Mouse (Mus musculus): Measurements from ENCODE around the gene Serpina1e. TPM values are rescaled to one million over a fixed set of nuclear protein-coding genes. Genes with fewer than 3 reads are reported as not detected.

Gene Serpina1e
- polyA plus RNA-seq, 1 experiment from 2014 or later, result not detected

- H3K4me2 ChIP-seq (replicated peaks), result no peak within 1 kb of the TSS
- no peak within 1 kb of the TSS for H3K9ac ChIP-seq
- H3K27me3 ChIP-seq (ENCODE audit: control insufficient read depth, insufficient read depth, low read length), result no peaks in the 10 kb centered on the region
- H3K36me3 ChIP-seq (replicated peaks; ENCODE audit: control insufficient read depth, insufficient read depth), result no peaks in the 10 kb centered on the region
- no peak for ATAC-seq (ENCODE audit: low FRiP score)
- H3K4me1 ChIP-seq (replicated peaks; ENCODE audit: control insufficient read depth, insufficient read depth, low read length), result no peaks in the 10 kb centered on the region
- H3K4me3 ChIP-seq (replicated peaks; ENCODE audit: low read length), result no peak within 1 kb of the TSS
- no peaks in the 10 kb centered on the region for H3K9me3 ChIP-seq (ENCODE audit: control insufficient read depth, low read length)
- whole genome bisulfite sequencing, result 92% methylated on average over 6 of the region's 6 CpGs
- H3K27ac ChIP-seq, result no peak within 1 kb of the TSS
- DNase-seq (ENCODE audit: low spot score), result no peak
Observed at GRCm38 (mm10) chr12:103989857-103990256, 31.1 kb upstream of the Serpina1e start, which contains the start of gene Serpina11. Gene Serpina11, minus strand, starts transcription at chr12:103989957.

- no peaks in the 10 kb centered on the region for H3K27me3 ChIP-seq (ENCODE audit: control insufficient read depth, insufficient read depth, low read length)
- DNase-seq (ENCODE audit: low spot score), result no peak
- H3K4me1 ChIP-seq (replicated peaks; ENCODE audit: control insufficient read depth, insufficient read depth, low read length), result no peaks in the 10 kb centered on the region
- H3K27ac ChIP-seq, result no peak overlapping the region
- no peaks in the 10 kb centered on the region for H3K36me3 ChIP-seq (replicated peaks; ENCODE audit: control insufficient read depth, insufficient read depth)
- H3K9ac ChIP-seq, result no peak overlapping the region
- no peak overlapping the region for H3K4me3 ChIP-seq (replicated peaks; ENCODE audit: low read length)
- no peaks in the 10 kb centered on the region for H3K9me3 ChIP-seq (ENCODE audit: control insufficient read depth, low read length)
- 73% methylated on average over 2 of the region's 2 CpGs for WGBS
- no peak for ATAC-seq (ENCODE audit: low FRiP score)
- H3K4me2 ChIP-seq (replicated peaks), result no peak overlapping the region
Observed at GRCm38 (mm10) chr12:103989514-103989767, 30.7 kb upstream of the Serpina1e start.

GRCm38 (mm10) chr12:103988754-103989513, 30.2 kb upstream of the Serpina1e start:
- ATAC-seq (ENCODE audit: low FRiP score) (no peak), DNase-seq (ENCODE audit: low spot score) (no peak)
- WGBS, result 65% methylated on average over 14 of the region's 14 CpGs

GRCm38 (mm10) chr12:103985868-103986267, 27.1 kb upstream of the Serpina1e start:
- Histone ChIP-seq H3K9ac (no peak overlapping the region), H3K4me2 (replicated peaks) (no peak overlapping the region), H3K4me1 (replicated peaks; ENCODE audit: control insufficient read depth, insufficient read depth, low read length) (no peaks in the 10 kb centered on the region), H3K27me3 (ENCODE audit: control insufficient read depth, insufficient read depth, low read length) (no peaks in the 10 kb centered on the region), H3K27ac (no peak overlapping the region), H3K4me3 (replicated peaks; ENCODE audit: low read length) (no peak overlapping the region), H3K9me3 (ENCODE audit: control insufficient read depth, low read length) (no peaks in the 10 kb centered on the region), H3K36me3 (replicated peaks; ENCODE audit: control insufficient read depth, insufficient read depth) (no peaks in the 10 kb centered on the region)
- no peak for ATAC-seq (ENCODE audit: low FRiP score)
- no peak for DNase-seq (ENCODE audit: low spot score)
- 80% methylated on average over 5 of the region's 5 CpGs for WGBS

More at GRCm38 (mm10) chr12:103988754-103989513, 30.2 kb upstream of the Serpina1e start:
- no peak overlapping the region for H3K27ac ChIP-seq
- H3K9me3 ChIP-seq (ENCODE audit: control insufficient read depth, low read length), result no peaks in the 10 kb centered on the region
- H3K9ac ChIP-seq, result no peak overlapping the region
- no peak overlapping the region for H3K4me3 ChIP-seq (replicated peaks; ENCODE audit: low read length)
- no peaks in the 10 kb centered on the region for H3K27me3 ChIP-seq (ENCODE audit: control insufficient read depth, insufficient read depth, low read length)
- no peaks in the 10 kb centered on the region for H3K36me3 ChIP-seq (replicated peaks; ENCODE audit: control insufficient read depth, insufficient read depth)
- H3K4me1 ChIP-seq (replicated peaks; ENCODE audit: control insufficient read depth, insufficient read depth, low read length), result no peaks in the 10 kb centered on the region
- no peak overlapping the region for H3K4me2 ChIP-seq (replicated peaks)

GRCm38 (mm10) chr12:103984935-103985334, 26.2 kb upstream of the Serpina1e start:
- DNase-seq (ENCODE audit: low spot score), result peak; percentile 49
- Histone ChIP-seq H3K9ac (no peak overlapping the region), H3K4me3 (replicated peaks; ENCODE audit: low read length) (no peak overlapping the region), H3K9me3 (ENCODE audit: control insufficient read depth, low read length) (no peaks in the 10 kb centered on the region), H3K4me1 (replicated peaks; ENCODE audit: control insufficient read depth, insufficient read depth, low read length) (no peaks in the 10 kb centered on the region), H3K4me2 (replicated peaks) (no peak overlapping the region), H3K36me3 (replicated peaks; ENCODE audit: control insufficient read depth, insufficient read depth) (no peaks in the 10 kb centered on the region), H3K27ac (no peak overlapping the region), H3K27me3 (ENCODE audit: control insufficient read depth, insufficient read depth, low read length) (no peaks in the 10 kb centered on the region)
- WGBS, result 65% methylated on average over 4 of the region's 4 CpGs
- ATAC-seq (ENCODE audit: low FRiP score), result no peak

GRCm38 (mm10) chr12:103981646-103982360, 23.0 kb upstream of the Serpina1e start:
- DNase-seq (ENCODE audit: low spot score), result no peak
- no peak overlapping the region for H3K9ac ChIP-seq
- WGBS, result 78% methylated on average over 7 of the region's 7 CpGs
- H3K27ac ChIP-seq, result no peak overlapping the region
- H3K4me1 ChIP-seq (replicated peaks; ENCODE audit: control insufficient read depth, insufficient read depth, low read length), result no peaks in the 10 kb centered on the region
- no peak overlapping the region for H3K4me3 ChIP-seq (replicated peaks; ENCODE audit: low read length)
- ATAC-seq (ENCODE audit: low FRiP score), result no peak
- no peaks in the 10 kb centered on the region for H3K9me3 ChIP-seq (ENCODE audit: control insufficient read depth, low read length)
- no peaks in the 10 kb centered on the region for H3K36me3 ChIP-seq (replicated peaks; ENCODE audit: control insufficient read depth, insufficient read depth)
- H3K27me3 ChIP-seq (ENCODE audit: control insufficient read depth, insufficient read depth, low read length), result no peaks in the 10 kb centered on the region
- H3K4me2 ChIP-seq (replicated peaks), result no peak overlapping the region

GRCm38 (mm10) chr12:103978294-103978693, 19.5 kb upstream of the Serpina1e start:
- Histone ChIP-seq H3K9ac (no peak overlapping the region), H3K4me3 (replicated peaks; ENCODE audit: low read length) (no peak overlapping the region), H3K4me2 (replicated peaks) (no peak overlapping the region), H3K4me1 (replicated peaks; ENCODE audit: control insufficient read depth, insufficient read depth, low read length) (no peaks in the 10 kb centered on the region), H3K9me3 (ENCODE audit: control insufficient read depth, low read length) (no peaks in the 10 kb centered on the region), H3K36me3 (replicated peaks; ENCODE audit: control insufficient read depth, insufficient read depth) (no peaks in the 10 kb centered on the region), H3K27me3 (ENCODE audit: control insufficient read depth, insufficient read depth, low read length) (no peaks in the 10 kb centered on the region), H3K27ac (no peak overlapping the region)
- 87% methylated on average over 10 of the region's 10 CpGs for WGBS
- DNase-seq (ENCODE audit: low spot score) (no peak), ATAC-seq (ENCODE audit: low FRiP score) (no peak)

- 33% methylated on average over 5 of the region's 5 CpGs for WGBS
- no peak overlapping the region for H3K9ac ChIP-seq
- H3K27ac ChIP-seq, result no peak overlapping the region
- no peaks in the 10 kb centered on the region for H3K4me1 ChIP-seq (replicated peaks; ENCODE audit: control insufficient read depth, insufficient read depth, low read length)
- H3K9me3 ChIP-seq (ENCODE audit: control insufficient read depth, low read length), result no peaks in the 10 kb centered on the region
- no peak overlapping the region for H3K4me3 ChIP-seq (replicated peaks; ENCODE audit: low read length)
- ATAC-seq (ENCODE audit: low FRiP score), result no peak
- no peak overlapping the region for H3K4me2 ChIP-seq (replicated peaks)
- H3K27me3 ChIP-seq (ENCODE audit: control insufficient read depth, insufficient read depth, low read length), result no peaks in the 10 kb centered on the region
- DNase-seq (ENCODE audit: low spot score), result no peak
- no peaks in the 10 kb centered on the region for H3K36me3 ChIP-seq (replicated peaks; ENCODE audit: control insufficient read depth, insufficient read depth)
Observed at GRCm38 (mm10) chr12:103977846-103978245, 19.1 kb upstream of the Serpina1e start.

- DNase-seq (ENCODE audit: low spot score) (no peak), ATAC-seq (ENCODE audit: low FRiP score) (no peak)
- H3K9ac ChIP-seq, result no peak overlapping the region
- no peaks in the 10 kb centered on the region for H3K36me3 ChIP-seq (replicated peaks; ENCODE audit: control insufficient read depth, insufficient read depth)
- no peaks in the 10 kb centered on the region for H3K4me1 ChIP-seq (replicated peaks; ENCODE audit: control insufficient read depth, insufficient read depth, low read length)
- no peaks in the 10 kb centered on the region for H3K27me3 ChIP-seq (ENCODE audit: control insufficient read depth, insufficient read depth, low read length)
- no peak overlapping the region for H3K4me3 ChIP-seq (replicated peaks; ENCODE audit: low read length)
- H3K27ac ChIP-seq, result no peak overlapping the region
- 54% methylated on average over 3 of the region's 3 CpGs for WGBS
- H3K4me2 ChIP-seq (replicated peaks), result no peak overlapping the region
- H3K9me3 ChIP-seq (ENCODE audit: control insufficient read depth, low read length), result no peaks in the 10 kb centered on the region
Observed at GRCm38 (mm10) chr12:103977060-103977459, 18.3 kb upstream of the Serpina1e start.

Measured in hindbrain, embryonic 14.5 days (tissue).